Mouse (Mus musculus) cerebellum, postnatal 10 days (tissue): Measurements from ENCODE around the gene Spag4.

Experiments used
- DNase-seq, 2 experiments: peaks; one replicate each; pipeline ENCODE4 v3.0.0; 2021; ENCODE audit warnings: mixed read lengths in 2 of 2

Gene Spag4

GRCm38 (mm10) chr2:156065099-156066041, at the start of gene Spag4:
Gene Spag4 (plus strand): TSS chr2:156065175.
- DNase-seq: peak; percentile 83 to 85

- DNase-seq: no peak
Measured at GRCm38 (mm10) chr2:156018106-156018505, 46.9 kb upstream of the Spag4 start.

- DNase-seq: no peak
Measured at GRCm38 (mm10) chr2:156021219-156021618, 43.8 kb upstream of the Spag4 start.

GRCm38 (mm10) chr2:156021765-156022164, 43.2 kb upstream of the Spag4 start:
- no peak for DNase-seq

- DNase-seq: no peak
Measured at GRCm38 (mm10) chr2:156025482-156025881, 39.5 kb upstream of the Spag4 start.

GRCm38 (mm10) chr2:156039390-156039789, 25.6 kb upstream of the Spag4 start:
- no peak for DNase-seq

GRCm38 (mm10) chr2:156042903-156043302, 22.1 kb upstream of the Spag4 start:
- DNase-seq: no peak

GRCm38 (mm10) chr2:156047929-156048328, 17.0 kb upstream of the Spag4 start:
- no peak for DNase-seq

GRCm38 (mm10) chr2:156052816-156053215, 12.2 kb upstream of the Spag4 start, which contains the start of gene Fer1l4:
Gene Fer1l4 (minus strand): TSS chr2:156052947.
- DNase-seq: no peak

GRCm38 (mm10) chr2:156066126-156066525, 1.2 kb downstream of the Spag4 start:
- no peak for DNase-seq

- peak; percentile 93 to 94 for DNase-seq
Measured at GRCm38 (mm10) chr2:156067916-156068315, 2.9 kb downstream of the Spag4 start.

- no peak for DNase-seq
Measured at GRCm38 (mm10) chr2:156071236-156071635, 6.3 kb downstream of the Spag4 start.

- no peak for DNase-seq
Measured at GRCm38 (mm10) chr2:156073725-156074124, 8.8 kb downstream of the Spag4 start.

GRCm38 (mm10) chr2:156077461-156077860, 12.5 kb downstream of the Spag4 start:
- no peak for DNase-seq

- DNase-seq: no peak
Measured at GRCm38 (mm10) chr2:156078421-156079182, 13.6 kb downstream of the Spag4 start.

GRCm38 (mm10) chr2:156079183-156079560, 14.2 kb downstream of the Spag4 start:
- DNase-seq: no peak

- peak; percentile 46 to 47 for DNase-seq
Measured at GRCm38 (mm10) chr2:156079674-156080073, 14.7 kb downstream of the Spag4 start.

- DNase-seq: no peak
Measured at GRCm38 (mm10) chr2:156080391-156080790, 15.4 kb downstream of the Spag4 start.

GRCm38 (mm10) chr2:156084541-156084940, 19.6 kb downstream of the Spag4 start:
- no peak for DNase-seq

GRCm38 (mm10) chr2:156087391-156088110, 22.6 kb downstream of the Spag4 start:
- no peak for DNase-seq

- no peak for DNase-seq
Measured at GRCm38 (mm10) chr2:156089799-156090198, 24.8 kb downstream of the Spag4 start.

GRCm38 (mm10) chr2:156091926-156092325, 27.0 kb downstream of the Spag4 start:
- no peak for DNase-seq
